Mouse (Mus musculus): ENCODE measurements around the gene D230025D16Rik. TPM values are rescaled to one million over a fixed set of nuclear protein-coding genes. Genes with fewer than 3 reads are reported as not detected.

Gene D230025D16Rik
- total RNA-seq, 2 experiments from 2014 or later: 19.1 to 20.8 TPM

Other genes starting within 250 kb of the D230025D16Rik start
- gene Ces2h, start 224.3 kb upstream of the D230025D16Rik start, total RNA-seq (2021): not detected
- gene Ces3a, start 176.5 kb upstream of the D230025D16Rik start, total RNA-seq (2021): not detected
- not detected for gene Ces3b, start 141.4 kb upstream of the D230025D16Rik start, total RNA-seq (2021)
- gene Ces4a, start 93.3 kb upstream of the D230025D16Rik start, total RNA-seq (2021): not detected
- gene Cbfb, start 54.5 kb upstream of the D230025D16Rik start, total RNA-seq (2021): 10 to 100 TPM; 21.5 to 24.1 TPM
- gene B3gnt9, start 30.0 kb downstream of the D230025D16Rik start, total RNA-seq (2021): 1 to 10 TPM; 4.4 to 5.7 TPM
- 1 to 10 TPM; 4.9 to 5.8 TPM for gene Tradd, start 39.5 kb downstream of the D230025D16Rik start, total RNA-seq (2021)
- 1 to 10 TPM; 2.3 to 3.4 TPM for gene Fbxl8, start 39.5 kb downstream of the D230025D16Rik start, total RNA-seq (2021)
- 1 to 10 TPM; 1.6 to 2.6 TPM for gene Hsf4, start 44.7 kb downstream of the D230025D16Rik start, total RNA-seq (2021)
- 10 to 100 TPM; 19.3 to 22.1 TPM for gene Nol3, start 51.0 kb downstream of the D230025D16Rik start, total RNA-seq (2021)
- under 1 TPM; 0.70 to 0.97 TPM for gene 4931428F04Rik, start 64.7 kb downstream of the D230025D16Rik start, total RNA-seq (2021)
- 1 to 10 TPM; 6.4 to 7.7 TPM for gene Exoc3l, start 71.0 kb downstream of the D230025D16Rik start, total RNA-seq (2021)
- gene E2f4, start 72.5 kb downstream of the D230025D16Rik start, total RNA-seq (2021): 10 to 100 TPM; 18.9 to 20.0 TPM
- gene Elmo3, start 80.5 kb downstream of the D230025D16Rik start, total RNA-seq (2021): 1 to 10 TPM; 1.2 to 1.3 TPM
- gene Lrrc29, start 101.1 kb downstream of the D230025D16Rik start, total RNA-seq (2021): 1 to 10 TPM; 1.2 to 1.3 TPM
- gene Tmem208, start 101.2 kb downstream of the D230025D16Rik start, total RNA-seq (2021): 10 to 100 TPM; 22.1 to 24.0 TPM
- 1 to 10 TPM; 6.5 to 9.6 TPM for gene Fhod1, start 122.8 kb downstream of the D230025D16Rik start, total RNA-seq (2021)
- gene Slc9a5, start 123.7 kb downstream of the D230025D16Rik start, total RNA-seq (2021): under 1 TPM; 0.44 to 0.62 TPM
- gene Plekhg4, start 148.1 kb downstream of the D230025D16Rik start, total RNA-seq (2021): not detected
- under 1 TPM; 0.24 to 0.53 TPM for gene Kctd19, start 188.4 kb downstream of the D230025D16Rik start, total RNA-seq (2021)
- under 1 TPM; 0.41 to 0.56 TPM for gene Lrrc36, start 188.4 kb downstream of the D230025D16Rik start, total RNA-seq (2021)
- 10 to 100 TPM; 43.3 to 45.7 TPM for gene Tppp3, start 246.4 kb downstream of the D230025D16Rik start, total RNA-seq (2021)